Mouse (Mus musculus) forebrain, embryonic 15.5 days (tissue): ENCODE results near the gene Gnptab. TPM values are rescaled to one million over a fixed set of nuclear protein-coding genes. Genes with fewer than 3 reads are reported as not detected.
"Not testable (repeated sequence)": the region's sequence is repeated elsewhere in the genome, so short reads cannot be mapped to it uniquely, and the experiment has no call there.

Source experiments
- ATAC-seq: fragments of 200-750 bp; cut with Nextera tagmentation; replicated peaks from 2 replicates; pipeline ENCODE4 v1.8.0; 2017; ENCODE audit warnings: mild to moderate bottlenecking, moderate TSS enrichment, moderate library complexity
- H3K27ac ChIP-seq: fragments of 300-500 bp; sonication (generic); replicated peaks from 2 replicates; pipeline ENCODE4 v1.5.1; 2015; ENCODE audit warnings: mild to moderate bottlenecking, inconsistent platforms
- H3K27me3 ChIP-seq: fragments of 300-500 bp; sonication (generic); 2 replicates; pipeline ENCODE4 v1.6.1; 2015; ENCODE audit warnings: inconsistent platforms
- H3K36me3 ChIP-seq: fragments of 300-500 bp; sonication (generic); 2 replicates; pipeline ENCODE4 v1.6.1; 2015; ENCODE audit warnings: mild to moderate bottlenecking, inconsistent platforms
- H3K4me1 ChIP-seq: fragments of 300-500 bp; sonication (generic); 2 replicates; pipeline ENCODE4 v1.6.1; 2015; ENCODE audit warnings: inconsistent platforms
- H3K4me2 ChIP-seq: fragments of 300-500 bp; sonication (generic); replicated peaks from 2 replicates; pipeline ENCODE4 v1.6.1; 2015; ENCODE audit warnings: mild to moderate bottlenecking, inconsistent platforms
- H3K4me3 ChIP-seq: fragments of 300-500 bp; sonication (generic); 2 replicates; pipeline ENCODE4 v1.5.1; 2015; ENCODE audit warnings: mild to moderate bottlenecking, inconsistent platforms
- H3K9ac ChIP-seq: fragments of 300-500 bp; sonication (generic); replicated peaks from 2 replicates; pipeline ENCODE4 v1.6.1; 2015; ENCODE audit warnings: mild to moderate bottlenecking, inconsistent platforms
- H3K9me3 ChIP-seq: fragments of 300-500 bp; sonication (generic); 2 replicates; pipeline ENCODE4 v1.6.1; 2016; ENCODE audit warnings: inconsistent platforms
- WGBS: fragments of 180-500 bp; shearing (Covaris S2); methylation state at CpG from one replicate; pipeline ENCODE4 v1.1.7; 2015; ENCODE audit warnings: mixed read lengths; 5-methylcytosine and 5-hydroxymethylcytosine counted together
- polyA plus RNA-seq: library from polyadenylated mRNA; unstranded; fragments of >200 nt; fragmentation: Nextera tagmentation; extraction: Ambion mirVana; gene quantifications from 2 replicates; pipeline ENCODE4 v1.2.1, GENCODE M21; 2015

The Gnptab gene
- polyA plus RNA-seq, 1 experiment from 2014 or later: 15.0 TPM

- H3K4me3 ChIP-seq: no peak overlapping the region
- peak; percentile 93 for ATAC-seq
- H3K4me1 ChIP-seq: no peaks in the 10 kb centered on the region
- H3K4me2 ChIP-seq: no peak overlapping the region
- no peaks in the 10 kb centered on the region for H3K27me3 ChIP-seq
- WGBS: 94% methylated on average over 2 of the region's 2 CpGs
- H3K9ac ChIP-seq: no peak overlapping the region
- H3K9me3 ChIP-seq: no peaks in the 10 kb centered on the region
- H3K27ac ChIP-seq: no peak overlapping the region
- peaks cover 16% of the 10 kb centered on the region for H3K36me3 ChIP-seq
Measured at GRCm38 (mm10) chr10:88426158-88426816, 47.4 kb downstream of the Gnptab start.

GRCm38 (mm10) chr10:88426896-88427295, 48.0 kb downstream of the Gnptab start:
- ATAC-seq: peak; percentile 26
- peaks cover 17% of the 10 kb centered on the region for H3K36me3 ChIP-seq
- H3K27me3 ChIP-seq: no peaks in the 10 kb centered on the region
- H3K4me2 ChIP-seq: no peak overlapping the region
- H3K4me1 ChIP-seq: no peaks in the 10 kb centered on the region
- no peaks in the 10 kb centered on the region for H3K9me3 ChIP-seq
- H3K27ac ChIP-seq: no peak overlapping the region
- WGBS: 61% methylated on average over 5 of the region's 5 CpGs
- no peak overlapping the region for H3K9ac ChIP-seq
- no peak overlapping the region for H3K4me3 ChIP-seq

- Histone ChIP-seq H3K9me3 (no peaks in the 10 kb centered on the region), H3K36me3 (peaks cover 22% of the 10 kb centered on the region), H3K4me3 (no peak overlapping the region), H3K4me2 (no peak overlapping the region), H3K27ac (no peak overlapping the region), H3K27me3 (no peaks in the 10 kb centered on the region), H3K9ac (no peak overlapping the region), H3K4me1 (no peaks in the 10 kb centered on the region)
- 93% methylated on average over 6 of the region's 6 CpGs for WGBS
- no peak for ATAC-seq
Measured at GRCm38 (mm10) chr10:88427998-88428397, 49.1 kb downstream of the Gnptab start.

- no peak for ATAC-seq
- Histone ChIP-seq H3K36me3 (peaks cover 19% of the 10 kb centered on the region), H3K27ac (no peak overlapping the region), H3K4me2 (no peak overlapping the region), H3K4me1 (no peaks in the 10 kb centered on the region), H3K4me3 (no peak overlapping the region), H3K9me3 (no peaks in the 10 kb centered on the region), H3K27me3 (no peaks in the 10 kb centered on the region), H3K9ac (no peak overlapping the region)
- 85% methylated on average over 6 of the region's 6 CpGs for WGBS
Measured at GRCm38 (mm10) chr10:88441224-88441623, 62.3 kb downstream of the Gnptab start.

GRCm38 (mm10) chr10:88451221-88451620, 72.3 kb downstream of the Gnptab start:
- Histone ChIP-seq H3K4me3 (no peak overlapping the region), H3K27me3 (no peaks in the 10 kb centered on the region), H3K4me1 (peaks cover 10% of the 10 kb centered on the region), H3K27ac (no peak overlapping the region), H3K4me2 (no peak overlapping the region), H3K9me3 (no peaks in the 10 kb centered on the region), H3K9ac (no peak overlapping the region), H3K36me3 (0 out of 2 replicates have a peak, but pooled peaks cover 3% of the 10 kb centered on the region)
- WGBS: 46% methylated on average over 2 of the region's 2 CpGs
- ATAC-seq: peak; percentile 80

GRCm38 (mm10) chr10:88451990-88452389, 73.1 kb downstream of the Gnptab start:
- 69% methylated on average over 6 of the region's 6 CpGs for WGBS
- Histone ChIP-seq H3K4me1 (peaks cover 10% of the 10 kb centered on the region), H3K36me3 (no peaks in the 10 kb centered on the region), H3K27ac (no peak overlapping the region), H3K4me3 (no peak overlapping the region), H3K9ac (no peak overlapping the region), H3K4me2 (no peak overlapping the region), H3K9me3 (no peaks in the 10 kb centered on the region), H3K27me3 (no peaks in the 10 kb centered on the region)
- no peak for ATAC-seq

GRCm38 (mm10) chr10:88457816-88458215, 78.9 kb downstream of the Gnptab start:
- no peak for ATAC-seq
- Histone ChIP-seq H3K9ac (no peak overlapping the region), H3K4me1 (no peaks in the 10 kb centered on the region), H3K9me3 (no peaks in the 10 kb centered on the region), H3K4me3 (no peak overlapping the region), H3K4me2 (no peak overlapping the region), H3K36me3 (no peaks in the 10 kb centered on the region), H3K27ac (no peak overlapping the region), H3K27me3 (no peaks in the 10 kb centered on the region)
- 55% methylated on average over 6 of the region's 6 CpGs for WGBS

- no peak within 1 kb of the TSS for H3K9ac ChIP-seq
- no peak for ATAC-seq
- no peak within 1 kb of the TSS for H3K4me2 ChIP-seq
- no peaks in the 10 kb centered on the region for H3K36me3 ChIP-seq
- no peak within 1 kb of the TSS for H3K27ac ChIP-seq
- no peaks in the 10 kb centered on the region for H3K9me3 ChIP-seq
- no peaks in the 10 kb centered on the region for H3K27me3 ChIP-seq
- no peak within 1 kb of the TSS for H3K4me3 ChIP-seq
- 88% methylated on average over 33 of the region's 33 CpGs for WGBS
- H3K4me1 ChIP-seq: no peaks in the 10 kb centered on the region
Measured at GRCm38 (mm10) chr10:88459502-88459992, 80.6 kb downstream of the Gnptab start, which contains the start of gene Sycp3. TSS of gene Sycp3 (plus strand) at chr10:88459569.

GRCm38 (mm10) chr10:88460122-88460820, 81.3 kb downstream of the Gnptab start:
- whole genome bisulfite sequencing: 73% methylated on average over 18 of the region's 18 CpGs
- no peak for ATAC-seq

GRCm38 (mm10) chr10:88482866-88483265, 103.9 kb downstream of the Gnptab start:
- ATAC-seq, H3K4me1 ChIP-seq, H3K9me3 ChIP-seq, H3K36me3 ChIP-seq, H3K4me3 ChIP-seq, H3K9ac ChIP-seq, H3K27ac ChIP-seq, H3K4me2 ChIP-seq, H3K27me3 ChIP-seq: not testable (repeated sequence)
- 92% methylated on average over 10 of the region's 10 CpGs for WGBS

More at GRCm38 (mm10) chr10:88460122-88460820, 81.3 kb downstream of the Gnptab start:
- Histone ChIP-seq H3K4me2 (no peak overlapping the region), H3K4me1 (no peaks in the 10 kb centered on the region), H3K9ac (no peak overlapping the region), H3K9me3 (no peaks in the 10 kb centered on the region), H3K27me3 (no peaks in the 10 kb centered on the region), H3K4me3 (no peak overlapping the region), H3K27ac (no peak overlapping the region), H3K36me3 (no peaks in the 10 kb centered on the region)

GRCm38 (mm10) chr10:88488629-88489028, 109.7 kb downstream of the Gnptab start:
- H3K9ac ChIP-seq: no peak overlapping the region
- 92% methylated on average over 5 of the region's 5 CpGs for WGBS
- H3K4me3 ChIP-seq: no peak overlapping the region
- H3K9me3 ChIP-seq: no peaks in the 10 kb centered on the region
- H3K27ac ChIP-seq: no peak overlapping the region
- no peak for ATAC-seq
- H3K36me3 ChIP-seq: no peaks in the 10 kb centered on the region; the same call in 1 of the 2 replicates
- no peaks in the 10 kb centered on the region for H3K27me3 ChIP-seq
- no peak overlapping the region for H3K4me2 ChIP-seq
- H3K4me1 ChIP-seq: no peaks in the 10 kb centered on the region

GRCm38 (mm10) chr10:88491632-88492031, 112.7 kb downstream of the Gnptab start:
- WGBS: 56% methylated on average over 7 of the region's 7 CpGs
- Histone ChIP-seq H3K4me1 (no peaks in the 10 kb centered on the region), H3K36me3 (no peaks in the 10 kb centered on the region), H3K27me3 (no peaks in the 10 kb centered on the region), H3K9me3 (no peaks in the 10 kb centered on the region), H3K9ac (no peak overlapping the region), H3K27ac (no peak overlapping the region), H3K4me2 (no peak overlapping the region), H3K4me3 (no peak overlapping the region)
- no peak for ATAC-seq
